Mouse (Mus musculus) liver, embryonic 12.5 days (tissue): ENCODE data around the gene Gm7073. TPM values are rescaled to one million over a fixed set of nuclear protein-coding genes. Genes with fewer than 3 reads are reported as not detected.

Experiments
- ATAC-seq: fragments of 200-750 bp; cut with Nextera tagmentation; 2 replicates; pipeline ENCODE4 v1.8.0; 2017; ENCODE audit warnings: moderate number of reproducible peaks, mild to moderate bottlenecking, moderate library complexity
- H3K27ac ChIP-seq: fragments of 300-500 bp; sonication (generic); 2 replicates; pipeline ENCODE4 v1.5.1; 2016; ENCODE audit warnings: mild to moderate bottlenecking
- H3K27me3 ChIP-seq: fragments of 300-500 bp; sonication (generic); replicated peaks from 2 replicates; pipeline ENCODE4 v1.6.1; 2016; ENCODE audit warnings: mild to moderate bottlenecking, moderate library complexity
- H3K36me3 ChIP-seq: fragments of 300-500 bp; sonication (generic); 2 replicates; pipeline ENCODE4 v1.6.1; 2016; ENCODE audit warnings: mild to moderate bottlenecking, moderate library complexity
- H3K4me1 ChIP-seq: fragments of 300-500 bp; sonication (generic); 2 replicates; pipeline ENCODE4 v1.6.1; 2016
- H3K4me2 ChIP-seq: fragments of 300-500 bp; sonication (generic); 2 replicates; pipeline ENCODE4 v1.6.1; 2016; ENCODE audit warnings: mild to moderate bottlenecking, moderate library complexity
- H3K4me3 ChIP-seq: fragments of 300-500 bp; sonication (generic); 2 replicates; pipeline ENCODE4 v1.5.1; 2016; ENCODE audit warnings: mild to moderate bottlenecking, moderate library complexity
- H3K9ac ChIP-seq: fragments of 300-500 bp; sonication (generic); 2 replicates; pipeline ENCODE4 v1.6.1; 2016; ENCODE audit warnings: mild to moderate bottlenecking, moderate library complexity
- H3K9me3 ChIP-seq: fragments of 300-500 bp; sonication (generic); replicated peaks from 2 replicates; pipeline ENCODE4 v1.6.1; 2016; ENCODE audit warnings: mild to moderate bottlenecking, moderate library complexity
- WGBS: fragments of 180-500 bp; shearing (Covaris S2); methylation state at CpG from one replicate; pipeline ENCODE4 v1.1.7; 2016; ENCODE audit not compliant: insufficient replicate concordance; 5-methylcytosine and 5-hydroxymethylcytosine counted together
- microRNA counts: library from miRNA; unstranded; fragments of <30 nt; microRNA quantifications from one replicate; lab custom pipeline; 2017
- microRNA-seq: library from miRNA; unstranded; fragments of <30 nt; microRNA quantifications from one replicate; pipeline ENCODE4, GENCODE M21; 2017
- polyA plus RNA-seq: library from polyadenylated mRNA; unstranded; fragments of >200 nt; fragmentation: Nextera tagmentation; extraction: Ambion mirVana; gene quantifications from 2 replicates; pipeline ENCODE4 v1.2.1, GENCODE M21; 2016

Gene Gm7073
- polyA plus RNA-seq, 1 experiment from 2014 or later = not detected

DNA sequence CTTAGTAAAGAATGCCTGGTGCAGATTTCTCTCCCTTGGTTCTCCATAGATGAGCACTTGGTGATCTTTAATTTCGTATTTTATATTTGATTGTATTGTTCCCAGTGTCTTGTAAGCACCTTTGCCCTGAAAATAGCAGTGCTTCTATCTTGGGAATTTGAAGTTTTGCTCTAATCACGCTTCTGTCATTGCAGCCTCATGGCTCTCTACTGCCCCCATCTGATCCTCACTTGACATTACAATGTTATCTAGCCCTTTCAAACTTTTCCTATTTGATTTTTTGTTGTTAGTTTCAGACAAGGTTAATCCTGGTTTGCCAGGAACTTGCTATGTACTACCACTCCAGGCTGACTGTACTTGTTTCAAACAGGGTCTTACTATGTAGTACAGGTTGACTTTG, 75.3 kb downstream of the Gm7073 start:
- Histone ChIP-seq H3K9ac (no peak overlapping the region), H3K4me2 (no peak overlapping the region), H3K9me3 (no peaks in the 10 kb centered on the region), H3K4me1 (no peaks in the 10 kb centered on the region), H3K4me3 (no peak overlapping the region), H3K36me3 (no peaks in the 10 kb centered on the region), H3K27ac (no peak overlapping the region), H3K27me3 (no peaks in the 10 kb centered on the region)
- WGBS = 3% methylated on average over 2 of the region's 2 CpGs
- ATAC-seq = no peak

DNA sequence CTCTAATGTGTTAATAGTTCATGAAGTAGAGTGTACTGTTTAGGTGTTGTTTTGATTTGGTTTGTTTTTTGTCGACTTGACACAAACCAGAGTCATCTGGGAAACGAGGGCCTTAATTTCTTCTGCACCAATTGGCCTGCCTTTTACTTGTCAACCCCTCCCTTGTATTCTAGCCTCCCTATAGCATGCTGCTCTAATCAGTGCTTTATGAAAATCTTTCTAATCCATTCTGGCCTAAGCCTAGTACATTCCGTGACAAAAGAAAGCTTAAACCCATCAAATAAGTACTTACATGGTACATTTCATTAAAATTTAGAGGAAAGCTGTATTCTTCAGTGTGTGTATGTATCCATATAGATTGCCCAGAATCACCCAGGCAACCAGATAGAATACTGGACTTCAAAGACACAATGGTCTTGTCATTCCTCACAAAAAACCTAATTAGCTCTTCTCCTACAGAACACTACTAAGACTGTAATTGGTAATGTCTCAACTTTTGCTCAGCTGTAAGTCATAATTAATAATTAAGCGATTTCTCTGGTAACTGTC, 124.4 kb downstream of the Gm7073 start:
- ATAC-seq = no peak
- Histone ChIP-seq H3K27ac (no peak overlapping the region), H3K36me3 (no peaks in the 10 kb centered on the region), H3K9ac (no peak overlapping the region), H3K27me3 (no peaks in the 10 kb centered on the region), H3K9me3 (no peaks in the 10 kb centered on the region), H3K4me2 (no peak overlapping the region), H3K4me3 (no peak overlapping the region), H3K4me1 (no peaks in the 10 kb centered on the region)
- WGBS = 47% methylated on average over 4 of the region's 4 CpGs

DNA sequence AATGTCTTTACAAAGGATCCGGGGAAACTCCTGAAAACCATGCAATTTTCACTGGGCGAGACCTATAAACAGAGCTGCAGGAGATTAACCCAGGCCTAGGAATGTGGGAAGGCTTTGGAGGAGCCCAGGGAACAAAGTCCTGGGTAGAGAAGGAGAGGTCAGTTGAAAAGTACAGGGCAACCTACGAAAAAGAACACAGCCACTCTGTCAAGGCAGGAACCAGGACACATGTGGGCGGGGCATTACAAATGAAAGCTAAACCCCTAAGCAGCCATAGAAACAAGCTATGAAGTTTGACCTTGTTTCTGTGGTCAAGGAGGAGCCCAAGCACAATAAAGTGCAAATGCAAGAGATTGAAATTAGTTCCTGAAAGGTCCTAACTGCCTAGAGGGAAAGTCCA, 133.4 kb downstream of the Gm7073 start:
- Histone ChIP-seq H3K27ac (no peak overlapping the region), H3K4me2 (no peak overlapping the region), H3K4me3 (no peak overlapping the region), H3K27me3 (peaks cover 4% of the 10 kb centered on the region), H3K9ac (no peak overlapping the region), H3K36me3 (no peaks in the 10 kb centered on the region), H3K4me1 (peaks cover 7% of the 10 kb centered on the region; the same call in 1 of the 2 replicates), H3K9me3 (no peaks in the 10 kb centered on the region)
- ATAC-seq = no peak
- 65% methylated on average over 4 of the region's 4 CpGs for WGBS

GRCm38 (mm10) chrX:60404668-60405044, 134.4 kb downstream of the Gm7073 start:
- ATAC-seq = peak; percentile 93
- H3K36me3 ChIP-seq = no peaks in the 10 kb centered on the region
- peak overlapping the region; percentile 70 for H3K4me2 ChIP-seq
- H3K27me3 ChIP-seq = peaks cover 4% of the 10 kb centered on the region
- peak overlapping the region; percentile 91 for H3K27ac ChIP-seq
- H3K9ac ChIP-seq = peak overlapping the region; percentile 88
- H3K9me3 ChIP-seq = no peaks in the 10 kb centered on the region
- peaks cover 7% of the 10 kb centered on the region; the same call in 1 of the 2 replicates for H3K4me1 ChIP-seq
- 13% methylated on average over 12 of the region's 17 CpGs for WGBS
- H3K4me3 ChIP-seq = peak overlapping the region; percentile 74

DNA sequence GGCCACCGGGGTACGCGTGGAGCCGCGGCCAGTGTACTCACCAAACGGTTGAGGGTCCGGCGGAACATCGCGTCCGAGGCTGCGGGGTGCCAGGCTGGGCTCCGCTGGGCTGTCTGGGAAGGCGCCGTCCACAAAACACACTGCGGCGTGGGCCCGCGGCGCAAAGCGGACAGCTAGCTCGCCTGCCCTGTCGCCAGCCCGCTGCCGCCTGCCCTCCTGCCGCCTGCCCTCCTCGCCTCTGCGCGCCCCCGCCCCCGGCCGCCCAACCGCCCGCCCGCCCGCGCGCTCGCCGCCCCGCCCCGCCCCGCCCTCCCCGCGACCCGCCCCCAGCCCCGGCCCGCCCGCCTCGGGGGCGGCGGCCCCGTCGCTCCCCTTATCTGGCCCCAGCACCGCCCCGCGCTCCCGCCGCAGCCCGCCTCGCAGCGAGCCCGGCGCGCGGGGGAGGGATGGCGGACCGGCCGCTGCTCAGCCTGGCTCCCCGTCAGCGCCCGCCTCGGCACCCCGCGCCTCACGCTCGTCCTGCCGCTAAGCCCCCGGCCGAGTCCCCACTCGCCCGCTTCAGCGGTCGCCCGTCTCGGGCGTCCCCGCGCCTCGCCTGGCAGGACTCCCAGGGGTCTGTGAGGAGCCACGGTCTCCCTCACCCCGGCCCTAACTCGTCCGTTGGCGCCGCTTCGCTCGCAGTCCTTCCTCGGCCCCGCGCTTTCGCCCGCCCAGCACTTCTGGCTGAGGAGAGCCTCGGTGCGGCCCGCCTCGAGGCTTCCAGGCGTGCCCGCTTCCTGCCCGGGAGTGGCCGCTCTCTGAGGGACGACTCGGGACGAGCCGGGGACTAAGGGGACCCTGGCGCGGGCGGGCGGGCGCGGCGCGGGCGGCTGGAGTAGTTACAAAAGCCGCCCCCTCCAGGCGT, 135.0 kb downstream of the Gm7073 start:
- Histone ChIP-seq H3K27ac (peak overlapping the region; percentile 91), H3K9ac (peak overlapping the region; percentile 88), H3K4me1 (peaks cover 7% of the 10 kb centered on the region; the same call in 1 of the 2 replicates), H3K9me3 (no peaks in the 10 kb centered on the region), H3K36me3 (no peaks in the 10 kb centered on the region), H3K4me2 (peak overlapping the region; percentile 78), H3K4me3 (peak overlapping the region; percentile 74), H3K27me3 (peaks cover 4% of the 10 kb centered on the region)
- 3% methylated on average over 34 of the region's 126 CpGs for WGBS
- ATAC-seq = peak; percentile 84

DNA sequence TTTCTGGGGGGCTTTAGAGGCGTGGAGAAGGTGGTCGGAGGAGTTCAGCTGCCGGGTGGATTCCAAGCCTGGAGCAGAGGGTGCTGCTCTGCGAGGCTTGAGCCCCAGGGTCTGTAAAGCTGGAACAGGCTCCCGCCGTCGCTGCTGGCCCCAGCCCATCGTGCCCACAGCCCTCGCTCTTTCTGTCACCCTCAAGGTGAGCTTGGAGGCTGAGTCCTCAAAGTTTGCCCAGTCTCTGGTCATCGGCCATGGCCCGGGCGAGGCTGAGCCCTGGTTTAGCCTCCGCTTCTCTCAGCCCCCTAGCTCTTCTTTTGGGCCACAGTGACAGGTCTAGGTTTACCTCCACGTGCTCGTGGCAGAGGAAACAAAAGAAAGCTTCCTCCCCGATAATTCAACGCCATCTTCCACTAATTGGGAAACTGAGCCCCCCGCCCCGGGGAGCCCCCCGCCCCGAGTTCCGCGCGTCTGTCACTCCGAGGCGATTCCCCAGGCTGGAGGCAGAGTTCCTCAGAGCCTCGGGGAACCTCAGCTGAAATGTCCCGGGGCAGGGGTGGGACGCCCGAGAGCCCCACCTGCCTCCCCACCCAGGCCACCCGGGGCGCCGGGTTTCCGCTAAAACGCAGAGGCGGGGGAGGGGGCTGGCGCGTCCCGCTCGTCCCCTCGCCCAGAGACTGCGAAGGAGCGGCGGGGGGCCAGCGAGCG, 135.8 kb downstream of the Gm7073 start:
- peak overlapping the region; percentile 74 for H3K4me3 ChIP-seq
- no peaks in the 10 kb centered on the region for H3K36me3 ChIP-seq
- H3K27ac ChIP-seq = peak overlapping the region; percentile 72; the same call in 1 of the 2 replicates
- no peaks in the 10 kb centered on the region for H3K9me3 ChIP-seq
- 11% methylated on average over 45 of the region's 46 CpGs for WGBS
- H3K4me1 ChIP-seq = peaks cover 7% of the 10 kb centered on the region; the same call in 1 of the 2 replicates
- ATAC-seq = peak; percentile 50
- peak overlapping the region; percentile 86 for H3K9ac ChIP-seq
- peak overlapping the region; percentile 78 for H3K4me2 ChIP-seq
- peaks cover 4% of the 10 kb centered on the region for H3K27me3 ChIP-seq

- 83% methylated on average over 4 of the region's 4 CpGs for WGBS
- H3K27ac ChIP-seq = no peak overlapping the region
- no peak overlapping the region for H3K9ac ChIP-seq
- no peaks in the 10 kb centered on the region for H3K27me3 ChIP-seq
- H3K9me3 ChIP-seq = no peaks in the 10 kb centered on the region
- H3K36me3 ChIP-seq = no peaks in the 10 kb centered on the region
- no peak overlapping the region for H3K4me2 ChIP-seq
- no peak overlapping the region for H3K4me3 ChIP-seq
- no peak for ATAC-seq
- H3K4me1 ChIP-seq = no peaks in the 10 kb centered on the region
Observed at GRCm38 (mm10) chrX:60394292-60394691, 144.8 kb downstream of the Gm7073 start.

DNA sequence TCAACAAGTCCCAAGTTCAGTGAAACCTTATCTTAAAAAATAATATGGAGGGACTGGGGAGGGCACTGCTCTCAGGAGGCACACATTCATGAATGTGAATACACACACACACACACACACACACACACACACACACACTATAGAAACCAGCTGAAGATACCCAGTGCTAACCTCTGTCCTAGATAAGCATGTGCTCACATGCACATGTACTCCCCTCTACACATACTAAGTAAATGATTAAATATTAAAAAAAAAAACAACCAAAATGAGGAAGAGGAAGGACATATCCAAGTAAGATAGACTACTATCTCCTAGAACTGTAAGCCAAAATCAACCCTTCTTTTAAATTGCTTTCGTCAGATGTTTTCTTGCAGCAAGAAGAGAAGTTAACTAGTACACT, 152.2 kb downstream of the Gm7073 start:
- Histone ChIP-seq H3K27me3 (no peaks in the 10 kb centered on the region), H3K4me3 (no peak overlapping the region), H3K4me2 (no peak overlapping the region), H3K9ac (no peak overlapping the region), H3K36me3 (no peaks in the 10 kb centered on the region), H3K9me3 (no peaks in the 10 kb centered on the region), H3K27ac (no peak overlapping the region), H3K4me1 (no peaks in the 10 kb centered on the region; the same call in 1 of the 2 replicates)
- ATAC-seq = peak; percentile 64
- WGBS = 44% methylated on average over 1 of the region's 1 CpGs

MicroRNA genes within 50 kb of the gene (microRNA counts, 519-probe panel; counts per million panel counts)
- 582 counts per million, percentile 70 among the panel's probes with 10 or more counts for microRNA mmu-miR-505 (lab: Ali Mortazavi, UCI)

Small RNA genes within 50 kb of the gene (microRNA-seq; reads per million reads assigned to microRNA genes)
- 174 reads per million, percentile 55 among the genes with 10 or more reads in this experiment for gene Mir505

Other genes starting within 250 kb of the Gm7073 start
- gene Atp11c, start 53.4 kb upstream of the Gm7073 start, polyA plus RNA-seq = 5.8 TPM in 2 replicates